26 mouse cellular contexts compared by ENCODE assay signal in genomic region chr13:111962155-111962554, GRCm38 (mm10).
DNase-seq lines count a peak whose midpoint lies in the region; ATAC-seq and TF ChIP-seq lines count a peak whose summit lies in the region.
"Had no signal": no experiment of that assay in that cellular context is flagged by ENCODE, and none has a peak within 500 bp of the region (broad histone marks: within the 10 kb centered on the region; RNA-seq: fewer than 3 reads in every experiment).

No protein-coding gene starts in this region.

- H3K4me3 ChIP-seq in kidney, adult 2 months (ENCODE audit: insufficient read depth, low read depth, low read length) = no peak overlapping the region
- no peak overlapping the region for H3K4me3 ChIP-seq in kidney, embryonic 16.5 days (ENCODE audit: low read length)
- no peak overlapping the region for H3K4me3 ChIP-seq in neural tube, embryonic 12.5 days
- H3K4me3 ChIP-seq in neural tube, embryonic 15.5 days (replicated peaks) = no peak overlapping the region
- H3K4me3 ChIP-seq: forebrain, embryonic 10.5 days; forebrain, embryonic 13.5 days; heart, embryonic 12.5 days; heart, embryonic 15.5 days; hindbrain, embryonic 10.5 days; hindbrain, embryonic 13.5 days had no signal

- no peaks in the 10 kb centered on the region for H3K27me3 ChIP-seq in kidney, adult 2 months (replicated peaks; ENCODE audit: control insufficient read depth, insufficient read depth, low read length)
- H3K27me3 ChIP-seq in kidney, embryonic 16.5 days (ENCODE audit: insufficient read depth, low read length) = no peaks in the 10 kb centered on the region
- no peaks in the 10 kb centered on the region for H3K27me3 ChIP-seq in neural tube, embryonic 12.5 days (replicated peaks)
- no peaks in the 10 kb centered on the region for H3K27me3 ChIP-seq in neural tube, embryonic 15.5 days (replicated peaks)
- H3K27me3 ChIP-seq: CH12.LX; forebrain, embryonic 13.5 days; heart, embryonic 12.5 days; heart, embryonic 15.5 days; Patski had no signal

- 0 out of 2 replicates have a peak overlapping the region, but pooled peaks have one; percentile 16 for H3K9ac ChIP-seq in kidney, embryonic 16.5 days (replicated peaks; ENCODE audit: low read length)
- H3K9ac ChIP-seq in neural tube, embryonic 12.5 days = no peak overlapping the region
- H3K9ac ChIP-seq in neural tube, embryonic 15.5 days (replicated peaks) = no peak overlapping the region
- H3K9ac ChIP-seq: forebrain, embryonic 13.5 days; heart, embryonic 12.5 days; heart, embryonic 15.5 days; hindbrain, embryonic 13.5 days had no signal

- no peak for TF ChIP-seq POLR2A in kidney, adult 2 months (IDR thresholded peaks at IDR 0.05; ENCODE audit: low read depth, low read length)

- DNase-seq in kidney, adult 2 months = no peak
- DNase-seq in kidney, postnatal 14 days = no peak
- DNase-seq in kidney, postnatal 4 days = no peak
- DNase-seq: adrenal gland, postnatal 10 days; B cell, adult 2 months; cerebellum, adult 18-20 months; cerebellum, adult 9-10 months; cerebellum, postnatal 14 days; gastrocnemius, postnatal 10 days; gastrocnemius, postnatal 36 days; heart, postnatal 10 days; heart, postnatal 36 days had no signal

- whole genome bisulfite sequencing in kidney, adult 2 months = 76% methylated on average over 4 of the region's 4 CpGs
- WGBS in kidney, embryonic 16.5 days = 83% methylated on average over 4 of the region's 4 CpGs
- 94% methylated on average over 4 of the region's 4 CpGs for WGBS in neural tube, embryonic 12.5 days
- 93% methylated on average over 4 of the region's 4 CpGs for WGBS in neural tube, embryonic 15.5 days

- peak; percentile 16; the same call in 1 of the 2 replicates for ATAC-seq in kidney, embryonic 16.5 days (ENCODE audit: low FRiP score, low TSS enrichment)
- ATAC-seq in neural tube, embryonic 12.5 days (ENCODE audit: low FRiP score, low read depth) = peak; percentile 53; the same call in 1 of the 2 replicates
- ATAC-seq in neural tube, embryonic 15.5 days (ENCODE audit: low FRiP score) = no peak
- ATAC-seq: forebrain, embryonic 13.5 days; forebrain, embryonic 16.5 days; hindbrain, embryonic 16.5 days had no signal

- H3K9me3 ChIP-seq in kidney, embryonic 16.5 days (ENCODE audit: low read length) = no peaks in the 10 kb centered on the region
- H3K9me3 ChIP-seq in neural tube, embryonic 12.5 days = no peaks in the 10 kb centered on the region
- H3K9me3 ChIP-seq in neural tube, embryonic 15.5 days (replicated peaks) = no peaks in the 10 kb centered on the region
- H3K9me3 ChIP-seq: forebrain, embryonic 10.5 days; forebrain, embryonic 13.5 days; G1E; heart, embryonic 12.5 days; heart, embryonic 15.5 days; hindbrain, embryonic 10.5 days; hindbrain, embryonic 13.5 days had no signal

- no peaks in the 10 kb centered on the region for H3K36me3 ChIP-seq in kidney, adult 2 months (ENCODE audit: control insufficient read depth, insufficient read depth, low read length)
- no peaks in the 10 kb centered on the region for H3K36me3 ChIP-seq in kidney, embryonic 16.5 days (ENCODE audit: insufficient read depth, low read length)
- no peaks in the 10 kb centered on the region for H3K36me3 ChIP-seq in neural tube, embryonic 12.5 days
- H3K36me3 ChIP-seq in neural tube, embryonic 15.5 days = no peaks in the 10 kb centered on the region
- H3K36me3 ChIP-seq: forebrain, embryonic 10.5 days; G1E; heart, embryonic 12.5 days; heart, embryonic 15.5 days; hindbrain, embryonic 10.5 days; hindbrain, embryonic 13.5 days had no signal

- H3K4me1 ChIP-seq in kidney, adult 2 months (ENCODE audit: control insufficient read depth, insufficient read depth, low read length) = peaks cover 27% of the 10 kb centered on the region
- H3K4me1 ChIP-seq in kidney, embryonic 16.5 days (ENCODE audit: insufficient read depth, low read length) = peaks cover 43% of the 10 kb centered on the region
- H3K4me1 ChIP-seq in neural tube, embryonic 12.5 days = peaks cover 5% of the 10 kb centered on the region; the same call in 1 of the 2 replicates
- H3K4me1 ChIP-seq in neural tube, embryonic 15.5 days = 0 out of 2 replicates have a peak, but pooled peaks cover 6% of the 10 kb centered on the region
- H3K4me1 ChIP-seq: forebrain, embryonic 10.5 days had no signal

- H3K4me2 ChIP-seq in kidney, embryonic 16.5 days (replicated peaks; ENCODE audit: low read depth, low read length) = no peak overlapping the region
- H3K4me2 ChIP-seq in neural tube, embryonic 12.5 days (replicated peaks) = no peak overlapping the region
- no peak overlapping the region for H3K4me2 ChIP-seq in neural tube, embryonic 15.5 days
- H3K4me2 ChIP-seq: forebrain, embryonic 13.5 days; heart, embryonic 12.5 days; heart, embryonic 15.5 days; hindbrain, embryonic 13.5 days had no signal

- no peak for TF ChIP-seq CTCF in kidney, adult 2 months (conservative IDR thresholded peaks at IDR 0.05; ENCODE audit: insufficient read depth, insufficient read length, low read depth, low read length)

- peak overlapping the region; percentile 92 for H3K27ac ChIP-seq in kidney, adult 2 months (ENCODE audit: insufficient read depth, low read depth, low read length)
- H3K27ac ChIP-seq in kidney, embryonic 16.5 days (ENCODE audit: low read length) = peak overlapping the region; percentile 90
- no peak overlapping the region for H3K27ac ChIP-seq in neural tube, embryonic 12.5 days
- H3K27ac ChIP-seq in neural tube, embryonic 15.5 days (replicated peaks) = no peak overlapping the region
- H3K27ac ChIP-seq: forebrain, embryonic 10.5 days; forebrain, embryonic 13.5 days; heart, embryonic 15.5 days; hindbrain, embryonic 10.5 days; hindbrain, embryonic 13.5 days had no signal

Comparison
In these comparisons a context has a peak if more than half of its experiments do, and no peak if none do; other contexts are left out.
1. H3K27ac ChIP-seq: peak in kidney, adult 2 months (single experiment) and kidney, embryonic 16.5 days (single experiment); none in neural tube, embryonic 12.5 days (single experiment) and neural tube, embryonic 15.5 days (single experiment).